Mouse (Mus musculus): ENCODE measurements around the gene Cby1. TPM values are rescaled to one million over a fixed set of nuclear protein-coding genes. Genes with fewer than 3 reads are reported as not detected.

Cby1 gene
- 10 to 100 TPM; 15.7 to 20.6 TPM for polyA plus RNA-seq (2017; shearing (Covaris generic))

DNA sequence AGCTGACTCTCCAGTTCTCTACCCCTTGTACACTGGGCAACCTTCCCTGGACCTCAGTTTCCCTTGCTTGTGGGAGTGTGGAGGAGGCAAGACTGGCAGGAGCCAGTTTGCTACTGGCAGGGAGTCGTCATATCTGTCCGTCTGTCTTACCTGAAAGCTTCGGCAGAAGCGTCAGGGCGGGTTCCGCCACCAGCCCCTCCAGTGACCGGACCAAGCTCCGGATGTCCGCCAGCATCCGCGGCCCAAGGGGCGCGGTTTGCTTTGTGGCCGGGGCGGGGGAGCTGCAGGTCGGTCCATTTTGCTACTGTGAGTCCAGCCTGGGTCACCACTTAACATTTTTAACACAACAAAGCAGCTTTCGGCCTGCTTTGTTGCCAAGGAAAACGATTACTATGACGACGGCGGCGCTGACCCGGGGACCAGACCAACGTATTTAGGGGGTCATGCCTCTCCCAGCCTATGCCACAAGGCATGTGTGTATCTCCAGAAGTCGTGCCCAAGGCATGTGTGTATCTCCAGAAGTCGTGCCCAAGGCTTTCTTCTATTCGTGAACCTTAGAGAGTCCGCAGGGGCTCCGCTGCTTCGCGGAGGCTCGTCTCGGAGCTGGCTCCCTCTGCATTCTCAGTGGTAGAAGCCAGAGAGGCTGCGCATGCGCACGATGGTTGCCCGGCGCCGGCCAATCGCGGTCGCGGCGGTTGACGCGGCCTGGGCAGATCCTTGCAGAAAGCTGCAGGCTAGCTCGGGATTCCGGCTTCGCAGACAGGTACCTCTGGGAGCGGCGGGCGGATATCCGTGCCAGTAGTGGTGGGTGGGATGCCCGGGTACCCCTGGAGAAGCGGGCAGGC is at the start of gene Cby1, which contains the start of gene Fam227a:
Gene Cby1 (plus strand): TSS at position 669 of the 845 bp plus-strand sequence.
Gene Fam227a (minus strand): TSS at position 426 of the 845 bp plus-strand sequence.

DNA sequence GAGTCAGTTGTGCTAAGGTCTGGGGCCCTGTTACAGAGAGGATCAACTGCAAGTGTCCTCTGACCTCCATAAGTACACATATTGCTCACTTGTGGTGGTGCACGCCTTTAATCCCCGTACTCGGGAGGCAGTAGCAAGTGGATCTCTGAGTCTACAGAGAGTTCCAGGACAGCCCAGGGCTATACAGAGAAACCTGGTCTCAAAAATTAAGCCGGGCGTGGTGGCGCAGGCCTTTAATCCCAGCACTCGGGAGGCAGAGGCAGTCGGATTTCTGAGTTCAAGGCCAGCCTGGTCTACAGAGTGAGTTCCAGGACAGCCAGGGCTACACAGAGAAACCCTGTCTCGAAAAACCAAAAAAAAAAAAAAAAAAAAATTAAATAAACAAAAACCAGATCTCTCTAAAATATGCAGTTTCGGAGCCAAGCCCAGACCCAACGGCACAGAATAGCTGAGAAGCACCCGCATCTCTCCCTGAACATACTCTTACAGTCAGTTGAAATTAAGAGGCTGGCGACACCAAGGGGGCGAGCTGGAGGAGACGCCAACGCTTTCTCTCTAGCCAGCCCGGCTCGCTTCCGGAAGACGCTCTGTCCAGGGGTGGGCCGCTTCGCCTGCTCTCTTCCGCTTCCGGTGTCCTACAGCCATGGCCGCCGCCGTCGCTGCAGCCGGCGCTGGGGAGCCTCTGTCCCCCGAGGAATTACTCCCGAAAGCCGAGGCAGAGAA is 11.4 kb downstream of the Cby1 start, which contains the start of gene Tomm22:
Gene Tomm22 (plus strand): TSS at position 613 of the 723 bp plus-strand sequence.

DNA sequence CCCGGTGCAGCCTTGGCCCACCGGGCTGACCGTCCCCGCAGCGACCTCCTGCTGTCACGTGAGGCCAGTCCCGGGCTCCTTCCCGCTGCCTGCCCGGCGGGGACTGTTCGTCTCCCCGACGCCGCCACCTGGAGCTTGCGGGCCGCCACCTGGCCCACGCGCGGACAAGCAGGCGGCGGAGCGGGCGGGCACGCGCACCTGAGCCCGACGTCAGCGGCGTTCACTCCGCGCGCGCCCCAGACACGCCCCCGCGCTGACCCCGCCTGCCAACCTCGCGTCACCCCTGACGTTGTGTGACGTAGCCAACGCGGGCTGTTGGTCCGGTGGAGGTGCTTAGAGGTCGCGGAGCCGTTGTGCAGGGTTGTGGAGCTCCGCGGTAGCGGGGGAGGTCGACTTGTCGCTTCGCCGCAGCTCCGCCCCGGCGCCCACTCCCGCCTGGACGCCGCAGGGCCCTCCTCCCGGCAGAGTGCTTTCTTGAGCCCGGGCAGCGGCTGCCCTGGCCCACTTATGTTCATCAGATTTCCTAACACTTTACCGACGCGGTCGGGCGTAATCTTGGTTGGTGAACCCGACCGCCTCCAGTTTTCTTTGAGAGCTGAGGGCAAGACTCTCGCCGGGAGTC is 28.8 kb downstream of the Cby1 start, which contains the start of gene Josd1:
Gene Josd1 (minus strand): TSS at position 274 of the 622 bp plus-strand sequence.

DNA sequence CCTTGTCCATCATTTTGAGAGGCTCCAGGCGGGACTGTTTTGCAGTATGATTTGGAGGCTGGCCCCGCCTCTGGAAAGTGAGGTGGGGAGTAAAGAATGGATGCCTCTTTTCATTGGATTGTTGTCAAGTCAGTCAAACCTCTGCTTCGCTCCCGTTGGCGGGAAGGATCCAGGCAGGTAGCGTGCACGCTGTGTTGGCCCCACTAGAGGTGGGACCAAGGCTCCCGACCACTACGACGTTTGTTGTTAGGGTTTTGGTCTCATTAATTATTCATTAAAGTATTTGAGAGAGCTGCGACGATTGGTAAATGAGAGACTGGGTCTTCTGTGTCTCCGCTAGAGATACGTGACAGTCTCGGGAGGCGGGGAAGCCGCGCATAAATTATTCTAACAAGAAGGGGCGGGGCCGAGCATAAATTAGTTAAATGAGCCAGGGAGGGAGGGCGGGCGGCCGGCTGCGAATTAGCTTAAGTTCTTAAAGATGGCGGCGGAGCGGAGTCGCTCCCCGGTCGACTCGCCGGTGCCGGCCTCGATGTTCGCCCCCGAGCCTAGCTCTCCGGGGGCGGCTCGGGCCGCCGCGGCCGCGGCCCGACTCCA is 31.5 kb downstream of the Cby1 start, which contains the start of gene Gtpbp1:
Gene Gtpbp1 (plus strand): TSS at position 420 of the 597 bp plus-strand sequence.

Other genes with a start within 250 kb of the Cby1 start
- 10 to 100 TPM; 20.4 to 23.3 TPM for gene Csnk1e, start 203.6 kb upstream of the Cby1 start, polyA plus RNA-seq (2017; shearing (Covaris generic))
- under 1 TPM in 1 of 2 experiments, not detected in 1; 0.34 TPM for gene Kcnj4, start 154.0 kb upstream of the Cby1 start, polyA plus RNA-seq (2017; shearing (Covaris generic))
- gene Kdelr3, start 142.8 kb upstream of the Cby1 start, polyA plus RNA-seq (2017; shearing (Covaris generic)), result under 1 TPM in 1 of 2 experiments, not detected in 1; 0.95 TPM
- 10 to 100 TPM; 37.2 to 40.4 TPM for gene Ddx17, start 112.5 kb upstream of the Cby1 start, polyA plus RNA-seq (2017; shearing (Covaris generic))
- under 1 TPM in 1 of 2 experiments, not detected in 1; 0.29 TPM for gene Dmc1, start 54.1 kb upstream of the Cby1 start, polyA plus RNA-seq (2017; shearing (Covaris generic))
- 1 to 10 TPM in 1 of 2 experiments, under 1 TPM in 1; 0.48 to 3.5 TPM for gene Fam227a, start 243 bp upstream of the Cby1 start, polyA plus RNA-seq (2017; shearing (Covaris generic))
- 100 to 1,000 TPM; 195 to 206 TPM for gene Tomm22, start 11.7 kb downstream of the Cby1 start, polyA plus RNA-seq (2017; shearing (Covaris generic))
- 10 to 100 TPM; 27.7 to 29.4 TPM for gene Josd1, start 28.7 kb downstream of the Cby1 start, polyA plus RNA-seq (2017; shearing (Covaris generic))
- gene Gtpbp1, start 31.6 kb downstream of the Cby1 start, polyA plus RNA-seq (2017; shearing (Covaris generic)), result 100 to 1,000 TPM; 101 to 125 TPM
- gene Sun2, start 83.3 kb downstream of the Cby1 start, polyA plus RNA-seq (2017; shearing (Covaris generic)), result 10 to 100 TPM; 30.0 to 67.5 TPM
- 10 to 100 TPM; 10.8 to 15.2 TPM for gene Dnal4, start 118.7 kb downstream of the Cby1 start, polyA plus RNA-seq (2017; shearing (Covaris generic))
- gene Nptxr, start 145.6 kb downstream of the Cby1 start, polyA plus RNA-seq (2017; shearing (Covaris generic)), result under 1 TPM; 0.25 to 0.77 TPM
- not detected for gene Npcd, start 175.0 kb downstream of the Cby1 start, polyA plus RNA-seq (2017; shearing (Covaris generic))
- 10 to 100 TPM; 29.2 to 47.0 TPM for gene Cbx6, start 175.5 kb downstream of the Cby1 start, polyA plus RNA-seq (2017; shearing (Covaris generic))
- 100 to 1,000 TPM; 351 to 448 TPM for gene Apobec3, start 232.5 kb downstream of the Cby1 start, polyA plus RNA-seq (2017; shearing (Covaris generic))